Mouse (Mus musculus) forebrain, embryonic 11.5 days (tissue): ENCODE results near the gene Marveld1. TPM values are rescaled to one million over a fixed set of nuclear protein-coding genes. Genes with fewer than 3 reads are reported as not detected.
A peak's percentile ranks its signal among the peaks of the same experiment; 100 is the strongest.

ENCODE experiments used
- ATAC-seq: fragments of 200-750 bp; cut with Nextera tagmentation; replicated peaks from 2 replicates; pipeline ENCODE4 v1.8.0; 2017; ENCODE audit warnings: moderate TSS enrichment; ENCODE audit not compliant: low FRiP score
- DNase-seq: peaks from one replicate; pipeline ENCODE4 v3.0.0-alpha.2; 2017; ENCODE audit warnings: low spot score
- H3K27ac ChIP-seq: fragments of 300-500 bp; sonication (generic); 2 replicates; pipeline ENCODE4 v1.5.1; 2014; ENCODE audit warnings: low read depth, low read length
- H3K27me3 ChIP-seq: fragments of 300-500 bp; sonication (generic); 2 replicates; pipeline ENCODE4 v1.6.1; 2014; ENCODE audit warnings: mild to moderate bottlenecking, low read length, mixed read lengths; ENCODE audit not compliant: control insufficient read depth, insufficient read depth
- H3K36me3 ChIP-seq: fragments of 300-500 bp; sonication (generic); 2 replicates; pipeline ENCODE4 v1.6.1; 2014; ENCODE audit warnings: mild to moderate bottlenecking, low read length, moderate library complexity, mixed read lengths; ENCODE audit not compliant: control insufficient read depth, insufficient read depth
- H3K4me1 ChIP-seq: fragments of 300-500 bp; sonication (generic); replicated peaks from 2 replicates; pipeline ENCODE4 v1.6.1; 2014; ENCODE audit warnings: low read length, mixed read lengths; ENCODE audit not compliant: control insufficient read depth, insufficient read depth
- H3K4me2 ChIP-seq: fragments of 300-500 bp; sonication (generic); 2 replicates; pipeline ENCODE4 v1.6.1; 2014; ENCODE audit warnings: low read depth, mild to moderate bottlenecking, low read length, moderate library complexity, mixed read lengths; ENCODE audit not compliant: severe bottlenecking
- H3K4me3 ChIP-seq: fragments of 300-500 bp; sonication (generic); 2 replicates; pipeline ENCODE4 v1.5.1; 2014; ENCODE audit warnings: low read depth, low read length
- H3K9ac ChIP-seq: fragments of 300-500 bp; sonication (generic); 2 replicates; pipeline ENCODE4 v1.6.1; 2014; ENCODE audit warnings: low read length
- H3K9me3 ChIP-seq: fragments of 300-500 bp; sonication (generic); 2 replicates; pipeline ENCODE4 v1.6.1; 2016; ENCODE audit warnings: low read length, mixed read lengths; ENCODE audit not compliant: control insufficient read depth
- WGBS: fragments of 180-500 bp; shearing (Covaris S2); extraction: QIAGEN DNeasy Blood & Tissue Kit; methylation state at CpG from one replicate; pipeline ENCODE4 v1.1.7; 2014; 5-methylcytosine and 5-hydroxymethylcytosine counted together
- polyA plus RNA-seq: library from polyadenylated mRNA; unstranded; fragments of >200 nt; fragmentation: Nextera tagmentation; extraction: Ambion mirVana; gene quantifications from 2 replicates; pipeline ENCODE4 v1.2.1, GENCODE M21; 2014

The Marveld1 gene
- polyA plus RNA-seq, 1 experiment from 2014 or later: 8.7 TPM

DNA sequence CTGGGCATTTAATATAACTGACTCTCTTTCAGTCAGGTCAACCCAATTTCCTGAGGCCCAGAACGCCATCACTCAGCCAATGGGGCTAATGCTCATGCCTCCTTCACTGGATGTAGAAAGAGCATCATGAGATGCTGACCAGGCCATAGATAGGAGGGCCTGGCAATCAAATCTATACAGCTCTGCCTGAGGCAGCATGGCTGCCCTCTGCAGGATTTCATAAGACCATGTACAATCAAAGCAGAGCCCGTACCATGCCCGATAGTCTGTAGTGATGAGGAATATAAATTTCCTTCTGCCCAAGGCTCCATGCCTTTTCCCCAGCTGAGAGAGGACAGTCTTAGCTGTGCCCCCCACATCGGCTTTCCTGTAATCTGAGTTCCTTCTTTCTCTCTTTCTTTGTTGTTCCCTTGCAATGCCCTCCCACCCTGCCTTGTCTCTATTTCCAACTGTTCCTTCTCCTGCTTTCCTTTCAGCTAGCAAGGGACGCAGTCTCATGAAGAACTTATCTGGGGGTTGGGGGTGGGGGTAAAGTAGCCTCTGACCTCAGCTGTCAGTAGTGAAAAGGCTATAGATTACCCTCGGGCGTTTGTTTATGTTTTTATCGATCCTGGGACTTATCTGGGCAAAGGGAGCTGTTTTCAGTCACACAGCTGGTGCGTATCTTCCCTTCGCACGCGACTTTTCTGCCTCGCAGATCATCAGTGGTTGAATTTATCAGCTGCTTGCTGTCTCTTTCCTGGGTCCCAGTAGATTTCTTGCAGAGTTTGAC lies 11.2 kb downstream of the Marveld1 start:
- Histone ChIP-seq H3K9me3 (no peaks in the 10 kb centered on the region), H3K4me1 (no peaks in the 10 kb centered on the region), H3K27ac (no peak overlapping the region), H3K36me3 (no peaks in the 10 kb centered on the region), H3K4me2 (no peak overlapping the region), H3K4me3 (no peak overlapping the region), H3K9ac (no peak overlapping the region), H3K27me3 (no peaks in the 10 kb centered on the region)
- 69% methylated on average over 13 of the region's 13 CpGs for WGBS
- no peak for ATAC-seq
- no peak for DNase-seq

DNA sequence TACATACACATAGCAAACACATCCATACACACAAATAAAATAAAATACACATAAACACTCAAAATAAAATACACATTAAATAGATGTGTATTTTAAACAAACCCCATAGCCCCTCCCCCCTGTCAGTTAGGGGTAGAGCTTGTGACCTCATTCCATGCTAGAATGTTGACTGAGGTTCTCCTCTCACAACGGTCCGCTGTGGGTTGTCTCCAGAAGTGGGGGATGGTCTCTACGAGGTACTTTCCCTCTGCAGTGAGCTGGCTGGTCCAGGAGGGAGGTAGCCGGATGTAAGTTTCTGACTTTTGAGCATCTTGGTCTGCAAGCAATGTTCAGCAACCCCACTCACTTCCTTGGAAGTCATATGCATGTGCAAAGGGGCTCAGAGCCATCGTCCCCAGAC lies 16.6 kb downstream of the Marveld1 start, which contains the start of gene Zfyve27:
Zfyve27 (plus strand) TSS at position 188 of the 400 bp plus-strand sequence.
- ATAC-seq (no peak), DNase-seq (no peak)
- H3K36me3 ChIP-seq: no peaks in the 10 kb centered on the region
- H3K27ac ChIP-seq: no peak within 1 kb of the TSS
- H3K4me1 ChIP-seq: no peaks in the 10 kb centered on the region
- H3K4me3 ChIP-seq: no peak within 1 kb of the TSS
- H3K27me3 ChIP-seq: 0 out of 2 replicates have a peak, but pooled peaks cover 2% of the 10 kb centered on the region
- H3K4me2 ChIP-seq: no peak within 1 kb of the TSS
- H3K9me3 ChIP-seq: no peaks in the 10 kb centered on the region
- WGBS: 80% methylated on average over 5 of the region's 5 CpGs
- H3K9ac ChIP-seq: no peak within 1 kb of the TSS

DNA sequence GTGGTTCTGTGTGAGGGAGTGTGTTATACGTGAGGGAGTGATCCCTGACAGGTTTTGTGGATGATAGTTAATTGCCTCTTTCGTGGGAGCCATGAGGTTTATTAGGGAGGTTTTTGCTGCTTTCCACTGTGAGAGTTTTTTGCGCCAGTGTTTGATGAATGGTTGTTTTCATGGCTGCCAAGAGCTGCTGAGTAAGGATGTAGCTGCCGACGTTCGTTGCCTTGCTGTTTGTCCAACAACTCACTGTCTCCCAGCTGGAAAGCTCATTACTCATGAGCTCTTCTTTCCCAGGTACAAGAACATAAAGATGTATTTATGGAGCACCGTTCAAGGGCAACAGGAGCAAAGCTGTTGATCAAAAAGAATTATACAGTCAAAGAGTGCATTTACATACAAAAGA lies 17.0 kb downstream of the Marveld1 start:
- Histone ChIP-seq H3K9ac (no peak overlapping the region), H3K27ac (no peak overlapping the region), H3K4me1 (no peaks in the 10 kb centered on the region), H3K4me3 (no peak overlapping the region), H3K27me3 (peaks cover 2% of the 10 kb centered on the region; the same call in 1 of the 2 replicates), H3K9me3 (no peaks in the 10 kb centered on the region), H3K36me3 (no peaks in the 10 kb centered on the region), H3K4me2 (no peak overlapping the region)
- no peak for DNase-seq
- ATAC-seq: no peak
- 72% methylated on average over 7 of the region's 7 CpGs for WGBS

DNA sequence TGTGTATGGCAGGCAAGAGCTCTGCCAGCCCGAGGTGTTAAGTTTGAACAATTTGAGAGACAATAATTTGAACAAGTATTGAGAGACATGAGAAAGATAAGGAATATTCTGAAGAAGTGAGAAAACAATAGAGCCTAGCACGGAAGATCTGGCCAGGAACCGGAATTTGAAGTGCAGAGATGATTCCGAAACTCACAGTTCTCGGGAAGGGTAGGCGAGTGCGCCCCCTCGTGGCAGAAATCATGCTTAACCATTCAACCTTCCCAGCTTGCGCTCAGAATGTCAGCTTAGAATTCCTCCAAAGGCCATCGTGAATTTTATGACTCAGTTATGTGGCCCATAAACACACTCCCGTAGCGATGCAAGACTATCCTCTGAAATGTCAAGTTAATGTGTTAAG lies 18.9 kb downstream of the Marveld1 start:
- Histone ChIP-seq H3K27me3 (peaks cover 2% of the 10 kb centered on the region; the same call in 1 of the 2 replicates), H3K4me2 (no peak overlapping the region), H3K9ac (no peak overlapping the region), H3K4me3 (no peak overlapping the region), H3K36me3 (no peaks in the 10 kb centered on the region), H3K4me1 (no peaks in the 10 kb centered on the region), H3K27ac (no peak overlapping the region), H3K9me3 (no peaks in the 10 kb centered on the region)
- 4% methylated on average over 12 of the region's 12 CpGs for WGBS
- peak; percentile 91 for DNase-seq
- ATAC-seq: no peak

DNA sequence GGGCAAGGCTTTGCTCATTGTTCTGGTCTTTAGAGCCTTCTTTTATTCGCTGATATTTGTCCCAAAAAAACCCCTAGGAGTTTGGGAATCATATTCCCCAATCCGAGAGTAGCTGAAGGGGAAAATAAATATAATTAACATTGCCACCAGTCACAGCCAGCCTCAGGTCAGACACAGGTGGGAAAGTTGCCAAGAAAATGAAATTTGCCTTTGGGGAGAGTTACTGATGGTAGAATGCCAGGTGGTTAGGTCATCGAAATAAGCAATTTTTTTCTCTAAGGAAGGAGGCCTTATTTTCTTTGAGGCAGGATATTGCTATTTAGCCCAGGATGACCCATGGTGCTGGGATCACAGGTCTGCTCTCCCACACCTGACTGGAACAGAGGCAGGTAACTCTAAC lies 19.6 kb downstream of the Marveld1 start:
- no peak overlapping the region for H3K4me3 ChIP-seq
- H3K27me3 ChIP-seq: peaks cover 2% of the 10 kb centered on the region; the same call in 1 of the 2 replicates
- H3K36me3 ChIP-seq: no peaks in the 10 kb centered on the region
- H3K9ac ChIP-seq: no peak overlapping the region
- no peak overlapping the region for H3K27ac ChIP-seq
- peaks cover 5% of the 10 kb centered on the region; the same call in 1 of the 2 replicates for H3K4me1 ChIP-seq
- WGBS: 60% methylated on average over 3 of the region's 3 CpGs
- no peak for ATAC-seq
- H3K9me3 ChIP-seq: no peaks in the 10 kb centered on the region
- no peak overlapping the region for H3K4me2 ChIP-seq
- no peak for DNase-seq

DNA sequence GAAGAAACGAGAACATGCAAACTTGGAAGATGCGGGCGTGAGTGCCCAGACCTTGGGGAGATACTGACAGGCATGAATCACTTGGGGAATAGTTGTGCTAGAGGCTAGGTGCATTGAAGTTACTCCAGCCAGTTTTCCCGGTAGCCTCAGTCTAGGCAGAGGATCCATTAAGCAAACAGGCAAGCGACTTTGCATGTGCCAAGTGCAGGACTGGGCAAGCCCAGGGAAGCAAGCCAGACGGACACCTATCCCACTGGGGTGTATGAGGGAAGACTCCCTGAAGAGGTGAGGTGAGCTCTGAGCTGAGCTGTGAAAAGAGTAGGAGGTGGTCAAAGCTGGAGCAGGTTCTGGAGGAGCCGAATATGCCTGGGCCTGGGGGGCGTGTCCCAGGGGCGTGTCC lies 20.3 kb downstream of the Marveld1 start:
- Histone ChIP-seq H3K9ac (no peak overlapping the region), H3K9me3 (no peaks in the 10 kb centered on the region), H3K4me3 (no peak overlapping the region), H3K4me2 (no peak overlapping the region), H3K4me1 (peaks cover 5% of the 10 kb centered on the region; the same call in 1 of the 2 replicates), H3K36me3 (no peaks in the 10 kb centered on the region), H3K27me3 (peaks cover 2% of the 10 kb centered on the region; the same call in 1 of the 2 replicates), H3K27ac (no peak overlapping the region)
- 67% methylated on average over 9 of the region's 9 CpGs for WGBS
- DNase-seq: no peak
- ATAC-seq: no peak

DNA sequence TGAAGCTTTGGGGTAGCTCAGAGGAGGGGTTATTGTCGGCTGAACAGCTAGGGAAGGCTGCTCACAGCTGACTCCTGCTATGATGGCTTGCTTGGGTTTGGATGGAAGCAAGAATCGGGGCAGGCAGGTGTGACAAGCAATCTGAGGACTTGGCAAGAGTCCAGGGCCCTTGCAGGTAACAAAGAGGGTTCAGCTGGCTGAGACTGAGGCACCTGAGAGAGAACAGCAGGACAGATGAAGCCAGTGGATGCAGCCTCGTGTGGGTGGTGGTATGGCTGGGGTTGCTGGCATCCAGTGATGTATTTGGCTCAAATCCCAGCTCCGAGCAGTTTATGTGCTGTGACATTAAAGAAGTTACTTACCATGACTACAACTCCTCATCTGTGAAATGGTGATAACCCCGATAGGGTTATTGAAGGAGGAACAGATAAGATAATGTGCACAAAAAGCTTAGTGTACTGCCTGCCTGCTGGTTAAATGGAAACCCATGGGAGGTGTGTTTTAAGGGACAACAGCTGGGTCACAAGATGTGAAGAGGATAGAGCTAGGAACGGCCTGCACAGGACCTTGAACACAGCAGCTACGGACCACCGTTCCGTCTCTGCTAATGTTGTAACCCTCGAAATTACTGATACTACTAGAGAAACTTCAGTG lies 22.2 kb downstream of the Marveld1 start:
- Histone ChIP-seq H3K27ac (no peak overlapping the region), H3K4me1 (peaks cover 5% of the 10 kb centered on the region; the same call in 1 of the 2 replicates), H3K27me3 (peaks cover 2% of the 10 kb centered on the region; the same call in 1 of the 2 replicates), H3K9ac (no peak overlapping the region), H3K36me3 (no peaks in the 10 kb centered on the region), H3K4me3 (no peak overlapping the region), H3K4me2 (no peak overlapping the region), H3K9me3 (no peaks in the 10 kb centered on the region)
- WGBS: 80% methylated on average over 10 of the region's 10 CpGs
- no peak for DNase-seq
- no peak for ATAC-seq

DNA sequence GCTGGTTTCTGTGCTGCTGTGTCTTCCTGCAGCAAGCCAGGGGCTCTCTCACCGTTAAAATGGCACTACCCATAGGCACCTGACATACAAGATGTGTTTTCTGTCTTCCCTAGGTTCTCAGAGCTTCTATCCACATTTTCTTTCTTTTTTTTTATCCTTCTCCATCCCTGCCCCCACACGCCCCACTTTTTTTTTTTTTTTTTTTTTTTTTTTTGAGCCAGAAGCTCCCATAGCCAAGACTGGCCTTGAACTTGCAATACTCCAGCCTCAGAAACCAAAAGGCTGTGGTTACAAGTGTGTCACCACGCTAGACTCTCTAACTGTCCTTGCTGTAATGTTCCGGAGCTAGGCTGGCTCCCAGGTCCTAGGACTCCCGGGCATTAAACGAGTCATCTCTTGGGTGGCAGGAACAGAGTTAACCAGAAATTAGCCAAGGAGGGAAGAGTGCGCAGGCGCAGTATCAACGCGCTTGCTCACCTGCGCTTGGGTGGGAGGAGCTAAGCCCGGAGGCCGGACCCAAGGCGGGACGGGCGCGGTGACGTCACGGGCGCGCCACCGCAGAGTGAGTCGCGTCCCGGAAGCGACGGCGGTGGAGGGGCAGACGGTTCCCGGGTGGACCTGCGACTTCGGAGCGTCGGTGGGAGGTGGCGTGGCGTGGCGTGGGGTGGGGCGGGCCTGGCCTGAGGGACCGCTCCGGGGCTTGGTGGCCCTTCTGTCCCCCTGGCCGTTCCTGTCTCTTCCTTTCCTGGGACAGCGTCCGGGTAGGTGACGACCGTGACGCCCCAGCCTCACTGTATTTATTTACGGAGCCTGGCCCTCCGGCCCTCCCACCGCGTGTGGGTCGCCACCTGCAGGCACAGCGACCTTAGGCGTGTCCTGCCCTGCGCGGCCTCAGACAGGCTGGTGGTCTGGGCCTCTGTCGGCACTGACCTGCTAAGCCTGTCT lies 23.1 kb downstream of the Marveld1 start:
- peak overlapping the region; percentile 57 for H3K9ac ChIP-seq
- no peaks in the 10 kb centered on the region for H3K9me3 ChIP-seq
- peak; percentile 92 for ATAC-seq
- no peaks in the 10 kb centered on the region; the same call in 1 of the 2 replicates for H3K27me3 ChIP-seq
- peak overlapping the region; percentile 81 for H3K4me2 ChIP-seq
- no peaks in the 10 kb centered on the region for H3K36me3 ChIP-seq
- 2% methylated on average over 52 of the region's 56 CpGs for WGBS
- H3K4me1 ChIP-seq: peaks cover 5% of the 10 kb centered on the region; the same call in 1 of the 2 replicates
- H3K4me3 ChIP-seq: peak overlapping the region; percentile 60
- no peak overlapping the region for H3K27ac ChIP-seq
- peak; percentile 96 for DNase-seq
